Mouse (Mus musculus): ENCODE results near the gene Chl1.

Chl1 gene

GRCm38 (mm10) chr6:103543753-103544152 is 33.4 kb downstream of the Chl1 start:
- DNase-seq = no peak

GRCm38 (mm10) chr6:103546314-103546713 is 35.9 kb downstream of the Chl1 start:
- no peak for DNase-seq

GRCm38 (mm10) chr6:103549929-103550328 is 39.5 kb downstream of the Chl1 start:
- DNase-seq = no peak

GRCm38 (mm10) chr6:103558037-103558893 is 47.9 kb downstream of the Chl1 start:
- DNase-seq = no peak

GRCm38 (mm10) chr6:103558894-103559225 is 48.5 kb downstream of the Chl1 start:
- no peak for DNase-seq

GRCm38 (mm10) chr6:103559344-103559743 is 49.0 kb downstream of the Chl1 start:
- no peak for DNase-seq

GRCm38 (mm10) chr6:103564811-103565210 is 54.4 kb downstream of the Chl1 start:
- DNase-seq = no peak

GRCm38 (mm10) chr6:103567247-103567646 is 56.9 kb downstream of the Chl1 start:
- peak in 1 of 2 experiments; percentile 1 for DNase-seq

GRCm38 (mm10) chr6:103572659-103573058 is 62.3 kb downstream of the Chl1 start:
- DNase-seq = no peak

- no peak for DNase-seq
These were observed 73.8 kb downstream of the Chl1 start for GRCm38 (mm10) chr6:103584224-103584623.

GRCm38 (mm10) chr6:103585667-103586066 is 75.3 kb downstream of the Chl1 start:
- no peak for DNase-seq

GRCm38 (mm10) chr6:103586081-103586480 is 75.7 kb downstream of the Chl1 start:
- DNase-seq = no peak

GRCm38 (mm10) chr6:103602070-103602469 is 91.7 kb downstream of the Chl1 start:
- DNase-seq = no peak

- no peak for DNase-seq
These were observed 100.3 kb downstream of the Chl1 start for GRCm38 (mm10) chr6:103610656-103611055.

- no peak for DNase-seq
These were observed 102.2 kb downstream of the Chl1 start for GRCm38 (mm10) chr6:103612626-103613025.

GRCm38 (mm10) chr6:103613714-103614113 is 103.3 kb downstream of the Chl1 start:
- no peak for DNase-seq

- DNase-seq = no peak
These were observed 105.7 kb downstream of the Chl1 start for GRCm38 (mm10) chr6:103615924-103616602.

GRCm38 (mm10) chr6:103620880-103621279 is 110.5 kb downstream of the Chl1 start:
- DNase-seq = no peak

GRCm38 (mm10) chr6:103622117-103622713 is 111.8 kb downstream of the Chl1 start:
- no peak for DNase-seq

GRCm38 (mm10) chr6:103632856-103633255 is 122.5 kb downstream of the Chl1 start:
- no peak for DNase-seq

- DNase-seq = no peak
These were observed 146.4 kb downstream of the Chl1 start for GRCm38 (mm10) chr6:103656778-103657177.

- DNase-seq = no peak
These were observed 148.8 kb downstream of the Chl1 start for GRCm38 (mm10) chr6:103659173-103659572.

GRCm38 (mm10) chr6:103665206-103665605 is 154.8 kb downstream of the Chl1 start:
- no peak for DNase-seq
